Mouse (Mus musculus) WW6 (cell line): ENCODE measurements around the gene Fcna.

ENCODE experiments used
- DNase-seq: peaks from one replicate; pipeline ENCODE4 v3.0.0-alpha.2; 2013; ENCODE audit warnings: low read depth, low spot score

Fcna gene

GRCm38 (mm10) chr2:25578796-25579736 lies 48.8 kb downstream of the Fcna start:
- DNase-seq, result no peak

GRCm38 (mm10) chr2:25577951-25578795 lies 49.7 kb downstream of the Fcna start:
- no peak for DNase-seq

- no peak for DNase-seq
Observed at GRCm38 (mm10) chr2:25576965-25577891, 50.6 kb downstream of the Fcna start.

GRCm38 (mm10) chr2:25576028-25576850 lies 51.6 kb downstream of the Fcna start:
- DNase-seq, result no peak

- DNase-seq, result no peak
Observed at GRCm38 (mm10) chr2:25575432-25576027, 52.3 kb downstream of the Fcna start.
